Mouse (Mus musculus): ENCODE measurements at regions not wholly inside any gene's neighbourhood (a gene's known extent, or its start where the extent isn't known, plus 50 kb on each side); places are given as distances from the start of the nearest gene placed in this dataset.

DNA sequence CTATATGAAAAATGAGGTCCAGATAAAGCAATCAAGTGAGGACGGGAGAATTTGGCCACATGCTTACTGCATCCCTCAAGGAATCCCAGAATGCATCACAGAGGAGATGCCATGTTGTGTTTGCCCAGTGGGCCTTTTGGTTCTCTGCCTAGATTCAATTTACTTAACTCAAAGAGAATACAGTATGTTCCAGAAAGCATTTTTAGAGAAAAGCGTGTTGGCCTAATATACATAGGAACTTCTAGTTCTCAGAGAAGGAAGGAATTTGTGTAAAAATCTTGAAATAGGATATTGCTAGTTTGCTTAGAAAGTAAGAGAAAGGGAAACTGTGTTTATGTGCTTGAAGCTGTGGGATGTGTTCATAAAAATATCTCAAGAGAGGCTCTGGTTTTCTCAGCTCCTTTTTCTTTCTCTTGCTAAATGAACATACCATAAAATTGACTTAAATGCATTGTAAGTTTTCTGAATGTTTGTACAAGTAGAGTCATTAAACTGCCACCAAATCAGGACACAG lies 296.9 kb downstream of the Adra2a start:
- ATAC-seq (ENCODE audit: low read depth) = no peak
- WGBS (ENCODE audit: insufficient replicate concordance) = 59% methylated on average over 2 of the region's 2 CpGs

DNA sequence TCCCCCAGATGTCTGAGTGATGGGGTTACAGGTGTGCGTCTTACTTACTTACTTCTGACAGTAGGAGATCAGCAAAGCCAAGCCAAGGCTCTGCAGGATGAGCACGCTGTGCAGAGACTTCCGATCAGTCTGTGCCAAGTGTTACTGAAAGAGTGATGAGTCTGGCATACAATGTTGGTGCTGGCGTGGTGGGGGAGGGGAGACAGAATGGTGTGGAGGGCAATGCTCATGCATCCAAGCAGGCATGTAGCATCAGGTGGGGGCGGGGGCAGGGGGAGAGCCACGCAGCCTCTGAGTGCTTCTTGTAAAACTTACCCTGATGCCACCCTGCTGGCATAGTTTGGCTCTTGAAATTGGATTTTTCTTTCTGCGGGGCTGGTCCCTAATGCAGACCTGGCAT lies 315.8 kb downstream of the Adra2a start:
- DNase-seq (no peak), ATAC-seq (ENCODE audit: low read depth) (no peak)
- WGBS (ENCODE audit: insufficient replicate concordance) = 63% methylated on average over 7 of the region's 7 CpGs
- Histone ChIP-seq H3K4me2 (no peak overlapping the region), H3K27me3 (no peaks in the 10 kb centered on the region), H3K4me3 (replicated peaks) (no peak overlapping the region), H3K9me3 (replicated peaks) (no peaks in the 10 kb centered on the region), H3K4me1 (replicated peaks) (no peaks in the 10 kb centered on the region), H3K27ac (no peak overlapping the region), H3K9ac (no peak overlapping the region), H3K36me3 (no peaks in the 10 kb centered on the region)

More for the DNA sequence above, 296.9 kb downstream of the Adra2a start:
- no peak overlapping the region for H3K4me3 ChIP-seq (replicated peaks)
- no peak overlapping the region for H3K4me2 ChIP-seq
- H3K9ac ChIP-seq = no peak overlapping the region
- no peaks in the 10 kb centered on the region for H3K9me3 ChIP-seq (replicated peaks)
- DNase-seq = no peak
- no peaks in the 10 kb centered on the region for H3K27me3 ChIP-seq
- H3K36me3 ChIP-seq = no peaks in the 10 kb centered on the region
- no peak overlapping the region for H3K27ac ChIP-seq
- H3K4me1 ChIP-seq (replicated peaks) = no peaks in the 10 kb centered on the region

DNA sequence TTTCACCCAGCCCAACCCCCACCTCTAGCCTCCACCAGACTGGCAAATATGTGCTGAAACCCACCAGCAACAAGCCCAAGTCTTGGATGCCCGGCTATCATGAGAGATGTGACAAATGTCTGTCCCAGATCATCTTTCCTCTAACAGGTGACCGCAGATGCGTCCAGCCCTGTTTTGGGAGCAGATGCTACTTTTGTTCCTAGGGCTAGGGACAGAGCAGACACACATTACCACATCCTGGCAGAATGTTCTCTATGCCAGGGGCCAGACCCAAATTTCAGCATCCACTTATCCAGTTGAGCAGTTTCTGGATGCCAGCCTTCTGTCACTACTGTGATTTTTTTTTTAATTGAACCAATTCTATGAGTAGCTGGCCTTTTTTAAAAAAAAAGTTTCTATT lies 316.7 kb downstream of the Adra2a start:
- Histone ChIP-seq H3K36me3 (no peaks in the 10 kb centered on the region), H3K9ac (no peak overlapping the region), H3K4me1 (replicated peaks) (no peaks in the 10 kb centered on the region), H3K9me3 (replicated peaks) (no peaks in the 10 kb centered on the region), H3K4me3 (replicated peaks) (no peak overlapping the region), H3K27me3 (no peaks in the 10 kb centered on the region), H3K4me2 (no peak overlapping the region), H3K27ac (no peak overlapping the region)
- ATAC-seq (ENCODE audit: low read depth) (no peak), DNase-seq (no peak)
- 64% methylated on average over 3 of the region's 3 CpGs for WGBS (ENCODE audit: insufficient replicate concordance)

DNA sequence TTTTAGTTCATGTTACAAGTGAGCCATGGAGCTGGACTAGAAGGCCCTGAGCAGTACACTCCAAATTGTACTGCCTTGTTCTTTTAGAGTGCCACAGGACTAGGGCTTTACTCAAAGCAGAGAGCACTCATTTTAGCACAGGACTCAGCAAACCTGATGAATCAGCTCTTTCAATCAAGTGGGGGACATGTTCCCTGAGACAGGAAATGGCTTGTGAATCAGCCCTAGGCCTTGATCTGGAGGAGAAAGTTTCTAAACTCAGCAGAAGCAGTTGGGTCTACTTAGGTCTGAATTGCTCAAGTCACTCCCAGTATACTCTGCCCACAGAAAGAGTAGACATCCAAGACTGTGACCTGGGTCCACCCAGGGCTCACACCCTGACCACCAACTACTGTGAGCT lies 341.1 kb downstream of the Adra2a start:
- Histone ChIP-seq H3K36me3 (no peaks in the 10 kb centered on the region), H3K9me3 (replicated peaks) (no peaks in the 10 kb centered on the region), H3K4me1 (replicated peaks) (no peaks in the 10 kb centered on the region), H3K4me2 (no peak overlapping the region), H3K9ac (no peak overlapping the region), H3K4me3 (replicated peaks) (no peak overlapping the region), H3K27me3 (no peaks in the 10 kb centered on the region), H3K27ac (no peak overlapping the region)
- no peak for ATAC-seq (ENCODE audit: low read depth)
- DNase-seq = no peak

DNA sequence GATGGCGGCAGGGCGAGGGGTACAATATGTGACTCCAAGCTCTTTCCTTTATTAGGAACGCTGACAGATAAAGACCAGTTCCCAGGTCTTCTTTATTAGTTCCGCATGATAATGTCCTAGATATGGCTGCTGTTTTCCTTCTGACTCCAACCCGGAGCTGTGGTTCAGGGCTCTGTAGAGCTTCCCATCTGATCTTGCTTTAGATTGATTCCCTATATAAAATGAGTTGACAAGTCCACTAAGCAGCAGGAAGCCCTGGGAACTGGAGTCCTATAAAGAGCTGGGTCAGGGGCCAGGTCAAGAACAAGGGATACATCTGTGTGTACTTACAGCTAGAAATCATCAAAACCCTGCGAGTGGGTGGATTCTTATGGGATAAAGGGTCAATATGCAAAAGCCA lies 347.5 kb downstream of the Adra2a start:
- 74% methylated on average over 6 of the region's 6 CpGs for WGBS (ENCODE audit: insufficient replicate concordance)
- H3K4me2 ChIP-seq = no peak overlapping the region
- no peak for ATAC-seq (ENCODE audit: low read depth)

DNA sequence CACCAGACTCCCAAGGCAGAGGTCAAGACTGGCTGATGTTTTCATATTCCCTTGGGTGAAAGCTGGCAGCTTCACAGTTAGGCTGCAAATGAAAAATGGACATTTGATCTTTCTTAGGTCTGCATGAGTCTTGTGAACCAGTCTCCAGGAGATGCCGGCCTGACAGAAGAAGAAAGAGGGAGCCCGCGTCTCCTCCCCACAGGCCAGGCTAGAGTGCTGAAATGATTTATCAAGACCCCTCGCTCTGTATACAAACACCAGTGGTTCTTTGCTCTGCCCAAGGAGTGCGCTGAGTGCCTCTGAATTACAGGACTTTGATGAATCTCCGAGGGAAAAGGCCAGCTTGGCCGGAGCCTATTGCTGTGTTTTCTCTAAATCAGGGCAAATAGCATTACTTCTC lies 355.7 kb downstream of the Adra2a start:
- H3K9me3 ChIP-seq (replicated peaks) = no peaks in the 10 kb centered on the region
- ATAC-seq (ENCODE audit: low read depth) = no peak
- H3K27ac ChIP-seq = no peak overlapping the region
- 63% methylated on average over 7 of the region's 7 CpGs for whole genome bisulfite sequencing (ENCODE audit: insufficient replicate concordance)
- no peaks in the 10 kb centered on the region for H3K36me3 ChIP-seq
- H3K4me3 ChIP-seq (replicated peaks) = no peak overlapping the region
- no peak overlapping the region for H3K9ac ChIP-seq
- no peak for DNase-seq
- H3K4me2 ChIP-seq = no peak overlapping the region
- no peaks in the 10 kb centered on the region for H3K27me3 ChIP-seq
- no peaks in the 10 kb centered on the region for H3K4me1 ChIP-seq (replicated peaks)

More for the DNA sequence above, 347.5 kb downstream of the Adra2a start:
- Histone ChIP-seq H3K36me3 (no peaks in the 10 kb centered on the region), H3K9ac (no peak overlapping the region), H3K4me3 (replicated peaks) (no peak overlapping the region), H3K9me3 (replicated peaks) (no peaks in the 10 kb centered on the region), H3K27me3 (no peaks in the 10 kb centered on the region), H3K27ac (no peak overlapping the region), H3K4me1 (replicated peaks) (no peaks in the 10 kb centered on the region)
- DNase-seq = no peak

DNA sequence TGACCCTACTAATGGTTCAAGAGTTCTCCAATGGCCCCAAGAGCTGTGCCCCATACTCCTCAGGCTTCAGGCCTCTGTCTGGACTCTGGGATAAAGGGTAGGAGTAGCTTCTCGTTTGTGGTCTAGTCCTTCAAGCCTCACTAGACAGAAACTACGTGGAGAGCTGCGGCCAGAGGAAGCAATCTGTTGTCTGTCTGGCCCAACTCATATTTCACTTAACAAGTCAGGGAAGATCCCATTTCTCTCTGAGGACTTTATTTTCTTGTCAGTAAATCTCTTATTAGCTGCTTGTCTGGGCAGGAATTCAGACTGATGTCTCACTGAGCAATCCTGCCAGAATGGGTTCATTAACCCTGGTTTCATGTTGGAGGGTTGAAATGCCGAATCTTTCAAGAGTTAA lies 364.0 kb downstream of the Adra2a start:
- H3K4me2 ChIP-seq = no peak overlapping the region
- H3K9me3 ChIP-seq (replicated peaks) = 0 out of 2 replicates have a peak, but pooled peaks cover 5% of the 10 kb centered on the region
- ATAC-seq (ENCODE audit: low read depth) (no peak), DNase-seq (no peak)
- H3K36me3 ChIP-seq = no peaks in the 10 kb centered on the region
- 57% methylated on average over 4 of the region's 4 CpGs for WGBS (ENCODE audit: insufficient replicate concordance)
- no peak overlapping the region for H3K4me3 ChIP-seq (replicated peaks)
- H3K27me3 ChIP-seq = no peaks in the 10 kb centered on the region
- H3K4me1 ChIP-seq (replicated peaks) = no peaks in the 10 kb centered on the region
- no peak overlapping the region for H3K9ac ChIP-seq
- H3K27ac ChIP-seq = no peak overlapping the region

DNA sequence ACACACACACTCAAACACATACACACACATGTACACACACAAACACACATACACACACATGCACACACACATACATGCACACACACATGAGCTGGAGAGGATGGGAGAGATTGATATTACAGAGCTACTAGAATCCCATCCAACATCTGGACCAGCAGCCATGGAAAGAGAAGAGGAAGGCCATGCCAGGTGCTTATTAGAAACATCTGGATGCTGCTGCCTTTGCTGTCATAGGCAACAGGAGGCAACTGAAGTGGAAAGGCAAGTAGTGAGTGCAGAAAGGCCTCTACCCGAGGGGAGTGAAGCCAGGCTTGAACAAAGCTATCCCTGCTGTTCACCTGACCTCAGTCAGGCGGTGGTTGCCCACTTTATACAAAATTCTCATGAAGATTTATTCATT lies 385.1 kb downstream of the Adra2a start:
- Histone ChIP-seq H3K4me2 (no peak overlapping the region), H3K27me3 (no peaks in the 10 kb centered on the region), H3K36me3 (no peaks in the 10 kb centered on the region), H3K9ac (no peak overlapping the region), H3K4me3 (replicated peaks) (no peak overlapping the region), H3K9me3 (replicated peaks) (no peaks in the 10 kb centered on the region; the same call in 1 of the 2 replicates), H3K4me1 (replicated peaks) (no peaks in the 10 kb centered on the region), H3K27ac (no peak overlapping the region)
- ATAC-seq (ENCODE audit: low read depth) = no peak
- 38% methylated on average over 2 of the region's 2 CpGs for WGBS (ENCODE audit: insufficient replicate concordance)
- DNase-seq = no peak

DNA sequence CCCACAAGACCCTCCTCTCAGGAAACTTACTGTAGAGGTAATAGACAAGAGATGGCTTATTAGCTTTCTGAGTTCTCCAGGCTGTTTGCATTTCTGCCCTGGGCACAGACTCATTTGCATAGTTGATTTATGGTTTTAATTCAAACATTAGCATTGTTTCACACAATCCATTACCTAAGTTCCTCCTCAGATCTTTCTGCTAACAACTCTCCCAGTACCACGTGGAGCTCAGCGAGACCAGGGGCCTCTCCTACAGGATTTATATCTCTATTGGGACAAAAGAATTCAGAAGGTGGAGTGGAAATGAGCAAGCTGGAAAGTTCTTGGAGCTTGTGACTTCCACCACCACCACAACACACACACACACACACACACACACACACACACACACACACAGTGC lies 396.8 kb downstream of the Adra2a start:
- no peak overlapping the region for H3K4me2 ChIP-seq
- 58% methylated on average over 2 of the region's 2 CpGs for WGBS (ENCODE audit: insufficient replicate concordance)

DNA sequence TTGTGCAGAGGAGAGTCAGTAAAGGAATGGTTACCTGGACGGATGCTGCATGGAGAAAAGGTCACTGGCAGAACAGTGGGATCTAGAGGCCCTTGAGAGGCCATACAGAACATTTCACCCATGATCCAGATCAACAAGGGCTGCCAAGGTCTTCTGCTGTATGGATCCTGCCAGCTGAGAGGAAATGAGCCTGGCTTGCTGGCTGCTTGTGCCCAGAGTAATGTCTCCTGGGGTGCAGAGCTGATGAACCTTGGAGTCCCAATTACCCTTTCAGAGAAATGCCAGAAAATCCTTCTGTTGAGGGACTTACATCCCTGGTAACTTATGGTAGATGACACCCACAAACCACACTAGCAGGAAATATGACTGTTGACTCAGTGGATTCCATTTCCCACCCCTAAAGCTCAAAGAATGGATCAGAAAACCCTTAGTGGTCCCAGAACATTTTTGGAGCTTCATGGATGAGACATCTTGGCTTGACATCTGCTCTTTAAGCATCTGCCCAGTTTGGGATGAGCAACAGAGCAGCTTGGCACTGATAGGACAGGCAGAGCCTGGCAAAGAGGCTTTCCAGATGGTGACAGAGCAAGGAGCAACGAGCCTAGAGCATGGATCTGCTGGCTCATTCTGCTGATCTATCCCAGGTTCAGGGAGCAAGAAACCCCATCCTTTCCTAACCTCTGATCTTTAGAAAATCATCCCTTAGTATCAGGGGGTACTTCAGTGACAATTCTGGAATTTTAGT lies 416.6 kb downstream of the Adra2a start:
- ATAC-seq (ENCODE audit: low read depth) = no peak
- no peaks in the 10 kb centered on the region for H3K27me3 ChIP-seq

More for the DNA sequence above, 396.8 kb downstream of the Adra2a start:
- Histone ChIP-seq H3K4me1 (replicated peaks) (no peaks in the 10 kb centered on the region), H3K9me3 (replicated peaks) (no peaks in the 10 kb centered on the region), H3K4me3 (replicated peaks) (no peak overlapping the region), H3K27ac (no peak overlapping the region), H3K9ac (no peak overlapping the region), H3K36me3 (no peaks in the 10 kb centered on the region), H3K27me3 (no peaks in the 10 kb centered on the region)
- DNase-seq = no peak
- ATAC-seq (ENCODE audit: low read depth) = no peak

DNA sequence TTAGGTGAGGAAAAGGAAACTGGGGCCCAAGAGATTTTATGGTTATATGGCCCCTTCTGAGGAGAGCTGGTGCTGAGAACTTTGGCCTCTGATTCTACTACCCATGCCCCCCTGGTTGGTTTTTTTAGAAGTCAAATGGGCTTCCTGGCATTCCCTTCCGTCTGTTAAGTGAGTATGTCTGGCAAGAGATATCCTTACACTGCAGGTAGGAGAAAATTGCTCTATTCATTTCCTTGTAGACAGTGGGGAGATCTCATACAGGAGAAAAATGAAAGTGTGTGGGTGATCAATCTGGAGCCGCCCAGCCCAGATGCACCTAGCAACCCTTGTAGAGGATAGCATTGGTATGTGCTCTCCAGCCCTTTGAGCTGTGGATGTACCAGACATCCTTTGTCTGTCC lies 418.5 kb downstream of the Adra2a start:
- Histone ChIP-seq H3K4me2 (no peak overlapping the region), H3K9me3 (replicated peaks) (no peaks in the 10 kb centered on the region), H3K4me1 (replicated peaks) (no peaks in the 10 kb centered on the region), H3K36me3 (no peaks in the 10 kb centered on the region), H3K27me3 (no peaks in the 10 kb centered on the region), H3K27ac (no peak overlapping the region), H3K9ac (no peak overlapping the region), H3K4me3 (replicated peaks) (no peak overlapping the region)
- no peak for DNase-seq
- 63% methylated on average over 2 of the region's 2 CpGs for WGBS (ENCODE audit: insufficient replicate concordance)
- ATAC-seq (ENCODE audit: low read depth) = no peak

More for the DNA sequence above, 416.6 kb downstream of the Adra2a start:
- no peak overlapping the region for H3K27ac ChIP-seq
- no peak overlapping the region for H3K4me2 ChIP-seq
- 24% methylated on average over 2 of the region's 2 CpGs for WGBS (ENCODE audit: insufficient replicate concordance)
- no peak for DNase-seq
- H3K9me3 ChIP-seq (replicated peaks) = no peaks in the 10 kb centered on the region
- H3K9ac ChIP-seq = no peak overlapping the region
- H3K36me3 ChIP-seq = no peaks in the 10 kb centered on the region
- H3K4me1 ChIP-seq (replicated peaks) = no peaks in the 10 kb centered on the region
- no peak overlapping the region for H3K4me3 ChIP-seq (replicated peaks)

DNA sequence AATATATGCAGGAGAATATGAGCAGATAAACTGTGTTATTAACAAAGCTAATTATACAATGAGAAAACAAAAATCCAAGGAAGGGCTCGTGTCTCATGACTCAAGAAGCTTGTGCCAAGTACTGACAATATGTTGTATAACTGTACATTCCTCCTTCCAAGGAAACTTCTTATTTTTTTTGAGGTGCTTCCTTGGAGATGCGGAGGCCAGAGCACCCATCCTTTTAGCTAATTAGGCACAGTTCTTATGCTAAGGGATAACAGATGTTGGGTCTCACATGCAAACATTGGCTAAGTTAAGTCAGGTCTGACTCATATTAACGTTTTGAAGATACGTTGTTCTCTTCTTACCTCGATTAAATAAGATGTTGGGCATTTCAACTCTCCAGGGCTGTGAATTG lies 426.1 kb downstream of the Adra2a start:
- H3K4me3 ChIP-seq (replicated peaks) = no peak overlapping the region
- no peak overlapping the region for H3K27ac ChIP-seq
- no peak for ATAC-seq (ENCODE audit: low read depth)
- no peaks in the 10 kb centered on the region for H3K9me3 ChIP-seq (replicated peaks)
- H3K27me3 ChIP-seq = no peaks in the 10 kb centered on the region
- H3K9ac ChIP-seq = no peak overlapping the region
- no peak overlapping the region for H3K4me2 ChIP-seq
- H3K36me3 ChIP-seq = no peaks in the 10 kb centered on the region
- no peaks in the 10 kb centered on the region for H3K4me1 ChIP-seq (replicated peaks)
- DNase-seq = no peak
- WGBS (ENCODE audit: insufficient replicate concordance) = 64% methylated on average over 5 of the region's 5 CpGs

Data from liver, embryonic 13.5 days (tissue).